Mouse (Mus musculus) olfactory bulb, adult 2 months (tissue): Measurements from ENCODE around the gene Upk3bl.

Experiments
- CTCF ChIP-seq: fragments of 200-500 bp; IDR thresholded peaks from 2 replicates; pipeline ENCODE4 v1.5.1; 2012; ENCODE audit warnings: low read depth, mild to moderate bottlenecking, low read length, moderate library complexity; ENCODE audit not compliant: insufficient read depth
- POLR2A ChIP-seq: fragments of 200-500 bp; IDR thresholded peaks from 2 replicates; pipeline ENCODE4 v1.6.1; 2012; ENCODE audit warnings: mild to moderate bottlenecking, low read depth, low read length, moderate library complexity; ENCODE audit not compliant: insufficient read depth

GRCm38 (mm10) chr5:136061567-136061966, 7.3 kb downstream of the Upk3bl start:
- TF ChIP-seq CTCF (peak; percentile 87), POLR2A (no peak)
